Mouse (Mus musculus) stomach, postnatal 0 days (tissue): ENCODE data around the gene Map3k6. TPM values are rescaled to one million over a fixed set of nuclear protein-coding genes. Genes with fewer than 3 reads are reported as not detected.
A peak's percentile ranks its signal among the peaks of the same experiment; 100 is the strongest.

ENCODE experiments used
- ATAC-seq: fragments of 200-750 bp; cut with Nextera tagmentation; 2 replicates; pipeline ENCODE4 v1.8.0; 2017; ENCODE audit not compliant: low FRiP score, low TSS enrichment
- DNase-seq: peaks from one replicate; pipeline ENCODE4 v3.0.0-alpha.2; 2016; ENCODE audit warnings: low spot score
- H3K27ac ChIP-seq: fragments of 300-500 bp; sonication (generic); replicated peaks from 2 replicates; pipeline ENCODE4 v1.5.1; 2014; ENCODE audit warnings: mild to moderate bottlenecking, control low read depth
- H3K27me3 ChIP-seq: fragments of 300-500 bp; sonication (generic); 2 replicates; pipeline ENCODE4 v1.6.1; 2014; ENCODE audit warnings: low read length; ENCODE audit not compliant: control insufficient read depth, insufficient read depth
- H3K36me3 ChIP-seq: fragments of 300-500 bp; sonication (generic); 2 replicates; pipeline ENCODE4 v1.6.1; 2014; ENCODE audit warnings: low read length, mixed read lengths; ENCODE audit not compliant: control insufficient read depth, insufficient read depth
- H3K4me1 ChIP-seq: fragments of 300-500 bp; sonication (generic); replicated peaks from 2 replicates; pipeline ENCODE4 v1.6.1; 2014; ENCODE audit warnings: antibody characterized with exemption; ENCODE audit not compliant: control insufficient read depth, insufficient read depth
- H3K4me2 ChIP-seq: fragments of 300-500 bp; sonication (generic); replicated peaks from 2 replicates; pipeline ENCODE4 v1.6.1; 2014; ENCODE audit warnings: low read depth, mild to moderate bottlenecking, control low read depth, moderate library complexity
- H3K4me3 ChIP-seq: fragments of 300-500 bp; sonication (generic); 2 replicates; pipeline ENCODE4 v1.5.1; 2014; ENCODE audit warnings: low read depth, low read length, control low read depth
- H3K9ac ChIP-seq: fragments of 300-500 bp; sonication (generic); 2 replicates; pipeline ENCODE4 v1.6.1; 2014; ENCODE audit warnings: mild to moderate bottlenecking, low read length, control low read depth, mixed read lengths
- H3K9me3 ChIP-seq: fragments of 300-500 bp; sonication (generic); 2 replicates; pipeline ENCODE4 v1.6.1; 2016; ENCODE audit warnings: low read length; ENCODE audit not compliant: control insufficient read depth
- CTCF ChIP-seq: IDR thresholded peaks from 2 replicates; pipeline ENCODE4 v1.5.1; 2016; ENCODE audit warnings: antibody characterized with exemption, low read depth, mild to moderate bottlenecking, moderate library complexity
- EP300 ChIP-seq: optimal IDR thresholded peaks from 2 replicates; pipeline ENCODE3; 2016; ENCODE audit warnings: antibody characterized with exemption
- WGBS: fragments of 180-500 bp; shearing (Covaris S2); extraction: QIAGEN DNeasy Blood & Tissue Kit; methylation state at CpG from one replicate; pipeline ENCODE4 v1.1.7; 2014; 5-methylcytosine and 5-hydroxymethylcytosine counted together
- polyA plus RNA-seq: library from polyadenylated mRNA; unstranded; fragments of >200 nt; fragmentation: Nextera tagmentation; extraction: Ambion mirVana; gene quantifications from 2 replicates; pipeline ENCODE4 v1.2.1, GENCODE M21; 2015

Map3k6 gene
- polyA plus RNA-seq, 1 experiment from 2014 or later, result 17.6 TPM

GRCm38 (mm10) chr4:133292405-133292804 lies 51.8 kb downstream of the Map3k6 start:
- WGBS, result 86% methylated on average over 4 of the region's 4 CpGs
- Histone ChIP-seq H3K4me3 (no peak overlapping the region), H3K27me3 (no peaks in the 10 kb centered on the region), H3K4me2 (no peak overlapping the region), H3K36me3 (peaks cover 18% of the 10 kb centered on the region), H3K9ac (no peak overlapping the region), H3K4me1 (no peaks in the 10 kb centered on the region), H3K9me3 (no peaks in the 10 kb centered on the region), H3K27ac (no peak overlapping the region)
- no peak for DNase-seq
- TF ChIP-seq EP300 (no peak), CTCF (no peak)
- ATAC-seq, result no peak

DNA sequence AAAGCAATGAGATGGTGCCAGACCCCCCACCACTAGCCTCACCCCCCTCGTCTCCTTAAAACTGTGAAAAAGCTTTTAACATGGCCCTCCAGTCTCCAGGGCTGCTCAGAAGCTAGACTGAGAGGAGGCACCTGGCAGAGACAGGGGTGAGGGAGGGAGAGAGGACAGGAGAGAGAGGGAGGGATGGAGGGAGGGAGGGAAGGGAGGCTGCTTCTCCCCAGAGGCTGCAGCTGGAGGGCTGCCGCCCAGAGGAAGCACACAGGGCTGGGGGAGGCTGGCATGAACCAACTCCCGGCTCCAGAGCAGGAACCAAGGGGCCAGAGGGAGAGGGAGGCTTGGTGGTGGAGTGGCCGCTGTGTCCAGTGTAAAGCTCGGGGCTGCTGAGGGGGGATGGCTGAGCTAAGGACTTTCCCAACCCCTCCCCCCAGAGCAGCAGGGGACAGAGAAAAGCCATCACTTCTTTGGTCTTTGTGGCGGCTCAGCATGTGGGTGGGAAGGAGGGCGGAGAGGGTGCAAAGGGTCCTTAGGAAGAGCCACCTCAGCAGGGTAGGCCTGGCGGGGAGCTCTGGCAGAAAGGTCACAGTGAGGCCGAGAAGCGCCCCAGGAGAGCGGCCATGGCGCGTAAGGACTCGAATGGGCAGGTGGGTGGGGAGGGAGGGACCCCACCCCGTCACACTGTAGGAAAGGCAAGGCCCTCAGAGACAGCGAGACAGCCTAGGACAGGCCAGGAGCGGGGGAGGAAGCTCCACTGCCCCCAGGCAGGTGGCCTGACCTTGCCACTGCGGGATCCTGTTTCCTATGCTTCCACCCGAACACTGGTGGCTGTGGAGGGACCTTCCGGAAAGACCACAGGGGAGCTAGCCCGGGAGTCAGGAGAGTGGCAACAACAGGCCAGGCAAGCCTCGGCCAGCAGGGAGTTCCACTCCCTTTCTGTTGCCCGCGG lies 52.6 kb downstream of the Map3k6 start:
- Histone ChIP-seq H3K27me3 (no peaks in the 10 kb centered on the region), H3K27ac (no peak overlapping the region), H3K4me1 (no peaks in the 10 kb centered on the region), H3K36me3 (peaks cover 18% of the 10 kb centered on the region), H3K9ac (0 out of 2 replicates have a peak overlapping the region, but pooled peaks have one; percentile 8), H3K4me3 (no peak overlapping the region), H3K4me2 (no peak overlapping the region), H3K9me3 (no peaks in the 10 kb centered on the region)
- no peak for DNase-seq
- 51% methylated on average over 24 of the region's 24 CpGs for WGBS
- peak; percentile 23; the same call in 1 of the 2 replicates for ATAC-seq
- no peak for TF ChIP-seq CTCF
- TF ChIP-seq EP300, result no peak

GRCm38 (mm10) chr4:133294084-133294483 lies 53.5 kb downstream of the Map3k6 start:
- TF ChIP-seq CTCF (no peak), EP300 (no peak)
- WGBS, result 70% methylated on average over 11 of the region's 11 CpGs
- no peak overlapping the region for H3K4me2 ChIP-seq

DNA sequence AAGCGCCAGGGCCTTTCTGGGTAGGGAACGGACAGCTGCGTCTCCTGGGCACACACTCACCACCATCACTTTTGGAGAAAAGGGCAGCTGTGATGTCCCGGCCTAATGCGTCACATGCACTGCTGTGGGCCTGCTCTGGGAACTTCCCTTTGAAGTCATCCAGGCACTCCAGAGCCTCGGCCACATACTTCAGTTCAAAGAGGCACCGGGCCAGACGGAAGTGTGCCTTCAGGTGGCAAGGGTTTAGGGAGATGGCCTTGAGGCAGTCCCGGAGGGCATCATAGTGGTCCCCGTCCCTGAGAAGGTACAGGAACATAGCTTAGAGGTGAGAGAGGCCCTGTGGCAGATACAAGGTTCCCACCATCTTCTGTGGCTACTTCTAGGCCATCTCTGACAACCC lies 56.7 kb downstream of the Map3k6 start:
- H3K4me1 ChIP-seq, result no peaks in the 10 kb centered on the region
- H3K4me2 ChIP-seq, result no peak overlapping the region
- DNase-seq (no peak), ATAC-seq (no peak)
- H3K27me3 ChIP-seq, result no peaks in the 10 kb centered on the region
- TF ChIP-seq EP300, result no peak
- no peak for TF ChIP-seq CTCF
- H3K4me3 ChIP-seq, result no peak overlapping the region
- no peak overlapping the region for H3K9ac ChIP-seq
- no peaks in the 10 kb centered on the region for H3K9me3 ChIP-seq
- H3K36me3 ChIP-seq, result peaks cover 28% of the 10 kb centered on the region
- WGBS, result 71% methylated on average over 10 of the region's 10 CpGs
- H3K27ac ChIP-seq, result no peak overlapping the region

More at GRCm38 (mm10) chr4:133294084-133294483, 53.5 kb downstream of the Map3k6 start:
- H3K4me1 ChIP-seq, result no peaks in the 10 kb centered on the region
- no peak overlapping the region for H3K27ac ChIP-seq
- H3K9me3 ChIP-seq, result no peaks in the 10 kb centered on the region
- no peak for ATAC-seq
- H3K27me3 ChIP-seq, result no peaks in the 10 kb centered on the region
- H3K9ac ChIP-seq, result no peak overlapping the region
- no peak overlapping the region for H3K4me3 ChIP-seq
- peaks cover 18% of the 10 kb centered on the region for H3K36me3 ChIP-seq
- DNase-seq, result no peak

- Histone ChIP-seq H3K9me3 (no peaks in the 10 kb centered on the region), H3K4me1 (no peaks in the 10 kb centered on the region), H3K27me3 (no peaks in the 10 kb centered on the region), H3K4me3 (no peak overlapping the region), H3K4me2 (no peak overlapping the region), H3K36me3 (peaks cover 28% of the 10 kb centered on the region), H3K9ac (no peak overlapping the region; the same call in 1 of the 2 replicates), H3K27ac (0 out of 2 replicates have a peak overlapping the region, but pooled peaks have one; percentile 56)
- TF ChIP-seq EP300, result no peak
- peak; percentile 96 for TF ChIP-seq CTCF
- ATAC-seq, result peak; percentile 78
- WGBS, result 2% methylated on average over 5 of the region's 5 CpGs
- DNase-seq, result peak; percentile 80
These were observed 57.2 kb downstream of the Map3k6 start for GRCm38 (mm10) chr4:133297801-133298238.
